Mouse (Mus musculus) liver, embryonic 11.5 days (tissue): ENCODE data around the gene Rps19bp1. TPM values are rescaled to one million over a fixed set of nuclear protein-coding genes. Genes with fewer than 3 reads are reported as not detected.
A peak's percentile ranks its signal among the peaks of the same experiment; 100 is the strongest.

Experiments
- ATAC-seq: fragments of 200-750 bp; cut with Nextera tagmentation; replicated peaks from 2 replicates; pipeline ENCODE4 v1.8.0; 2017; ENCODE audit warnings: moderate number of reproducible peaks, mild to moderate bottlenecking, moderate TSS enrichment, moderate library complexity; ENCODE audit not compliant: low FRiP score
- DNase-seq: peaks from one replicate; pipeline ENCODE4 v3.0.0-alpha.2; 2017; ENCODE audit warnings: low spot score
- H3K27ac ChIP-seq: fragments of 300-500 bp; sonication (generic); 2 replicates; pipeline ENCODE4 v1.5.1; 2014; ENCODE audit warnings: mild to moderate bottlenecking, low read depth, low read length, control low read depth
- H3K27me3 ChIP-seq: fragments of 300-500 bp; sonication (generic); replicated peaks from 2 replicates; pipeline ENCODE4 v1.6.1; 2014; ENCODE audit warnings: low read length, mixed read lengths; ENCODE audit not compliant: control insufficient read depth, insufficient read depth
- H3K36me3 ChIP-seq: fragments of 300-500 bp; sonication (generic); 2 replicates; pipeline ENCODE4 v1.6.1; 2014; ENCODE audit warnings: mild to moderate bottlenecking, low read length, moderate library complexity, mixed read lengths; ENCODE audit not compliant: control insufficient read depth, insufficient read depth
- H3K4me1 ChIP-seq: fragments of 300-500 bp; sonication (generic); replicated peaks from 2 replicates; pipeline ENCODE4 v1.6.1; 2014; ENCODE audit warnings: low read length, mixed read lengths; ENCODE audit not compliant: control insufficient read depth, insufficient read depth
- H3K4me2 ChIP-seq: fragments of 300-500 bp; sonication (generic); 2 replicates; pipeline ENCODE4 v1.6.1; 2014; ENCODE audit warnings: mild to moderate bottlenecking, control low read depth, moderate library complexity
- H3K4me3 ChIP-seq: fragments of 300-500 bp; sonication (generic); 2 replicates; pipeline ENCODE4 v1.5.1; 2014; ENCODE audit warnings: low read depth, low read length, control low read depth
- H3K9ac ChIP-seq: fragments of 300-500 bp; sonication (generic); 2 replicates; pipeline ENCODE4 v1.6.1; 2014; ENCODE audit warnings: low read depth, low read length, control low read depth
- H3K9me3 ChIP-seq: fragments of 300-500 bp; sonication (generic); 2 replicates; pipeline ENCODE4 v1.6.1; 2016; ENCODE audit warnings: low read length, inconsistent platforms, mixed read lengths; ENCODE audit not compliant: control insufficient read depth
- WGBS: fragments of 180-500 bp; shearing (Covaris S2); extraction: QIAGEN DNeasy Blood & Tissue Kit; methylation state at CpG from one replicate; pipeline ENCODE4 v1.1.7; 2014; 5-methylcytosine and 5-hydroxymethylcytosine counted together
- polyA plus RNA-seq: library from polyadenylated mRNA; unstranded; fragments of >200 nt; fragmentation: Nextera tagmentation; extraction: Ambion mirVana; gene quantifications from 2 replicates; pipeline ENCODE4 v1.2.1, GENCODE M21; 2014

Rps19bp1 gene
- polyA plus RNA-seq, 1 experiment from 2014 or later: 80.8 TPM

DNA sequence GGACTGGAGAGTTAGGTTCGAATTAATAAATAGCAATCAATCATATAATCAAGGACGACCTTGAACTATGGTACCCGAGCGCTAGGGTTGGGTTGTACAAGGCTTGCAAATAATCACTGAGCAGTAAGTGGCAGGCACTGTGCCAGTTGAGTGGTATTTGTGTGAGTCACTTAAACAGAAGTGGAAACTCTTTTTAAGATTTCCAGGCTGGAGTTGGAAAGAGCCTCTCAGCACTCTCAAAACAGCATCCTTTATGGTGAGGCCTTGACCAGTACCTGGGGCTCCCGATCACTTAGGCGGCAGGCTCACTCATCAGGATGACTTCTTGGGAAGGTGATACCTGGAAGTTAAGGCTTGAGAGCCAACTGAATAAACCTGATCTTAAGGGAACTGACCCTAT lies 9.9 kb downstream of the Rps19bp1 start:
- no peak for ATAC-seq
- WGBS: 42% methylated on average over 6 of the region's 6 CpGs

GRCm38 (mm10) chr15:80253530-80253929 lies 10.6 kb downstream of the Rps19bp1 start:
- H3K4me3 ChIP-seq: peak overlapping the region; percentile 99; the same call in 1 of the 2 replicates
- H3K4me1 ChIP-seq: peaks cover 58% of the 10 kb centered on the region
- H3K9ac ChIP-seq: peak overlapping the region; percentile 93
- peak overlapping the region; percentile 99 for H3K27ac ChIP-seq
- peaks cover 37% of the 10 kb centered on the region for H3K36me3 ChIP-seq
- no peak for ATAC-seq
- no peak for DNase-seq
- peak overlapping the region; percentile 89 for H3K4me2 ChIP-seq
- 46% methylated on average over 2 of the region's 2 CpGs for WGBS
- no peaks in the 10 kb centered on the region for H3K27me3 ChIP-seq
- H3K9me3 ChIP-seq: no peaks in the 10 kb centered on the region

More for the DNA sequence above, 9.9 kb downstream of the Rps19bp1 start:
- no peak for DNase-seq
- peak overlapping the region; percentile 99 for H3K4me3 ChIP-seq
- H3K9ac ChIP-seq: peak overlapping the region; percentile 93
- H3K4me1 ChIP-seq: peaks cover 61% of the 10 kb centered on the region
- H3K36me3 ChIP-seq: peaks cover 30% of the 10 kb centered on the region
- H3K4me2 ChIP-seq: peak overlapping the region; percentile 89
- H3K27ac ChIP-seq: peak overlapping the region; percentile 99
- no peaks in the 10 kb centered on the region for H3K27me3 ChIP-seq
- H3K9me3 ChIP-seq: no peaks in the 10 kb centered on the region

DNA sequence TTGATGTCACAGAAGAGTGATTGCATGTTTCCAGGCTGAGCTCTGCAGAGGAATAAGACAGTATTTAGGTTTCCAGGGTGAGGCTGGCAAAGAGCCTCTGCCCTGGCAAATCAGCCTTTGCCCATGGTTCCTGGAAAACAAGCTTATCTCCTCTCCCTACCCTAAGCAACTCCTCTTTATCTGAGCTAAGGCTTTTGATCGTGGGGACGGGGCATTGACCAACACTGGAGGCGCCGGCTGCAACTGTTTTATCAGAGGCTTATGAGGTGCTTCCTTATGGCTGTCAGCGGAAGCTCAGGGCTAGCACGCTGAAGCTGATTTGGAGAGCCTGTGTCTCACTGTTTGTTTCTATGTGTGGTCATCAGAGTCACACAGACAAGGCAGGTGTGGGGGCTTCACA lies 13.5 kb downstream of the Rps19bp1 start:
- H3K4me1 ChIP-seq: peaks cover 37% of the 10 kb centered on the region
- H3K9me3 ChIP-seq: no peaks in the 10 kb centered on the region
- H3K27me3 ChIP-seq: no peaks in the 10 kb centered on the region
- peak overlapping the region; percentile 30 for H3K9ac ChIP-seq
- H3K27ac ChIP-seq: peak overlapping the region; percentile 89
- peak overlapping the region; percentile 59 for H3K4me2 ChIP-seq
- H3K4me3 ChIP-seq: peak overlapping the region; percentile 13; the same call in 1 of the 2 replicates
- peak; percentile 34 for DNase-seq
- peak; percentile 60 for ATAC-seq
- WGBS: 39% methylated on average over 6 of the region's 6 CpGs
- peaks cover 41% of the 10 kb centered on the region for H3K36me3 ChIP-seq

DNA sequence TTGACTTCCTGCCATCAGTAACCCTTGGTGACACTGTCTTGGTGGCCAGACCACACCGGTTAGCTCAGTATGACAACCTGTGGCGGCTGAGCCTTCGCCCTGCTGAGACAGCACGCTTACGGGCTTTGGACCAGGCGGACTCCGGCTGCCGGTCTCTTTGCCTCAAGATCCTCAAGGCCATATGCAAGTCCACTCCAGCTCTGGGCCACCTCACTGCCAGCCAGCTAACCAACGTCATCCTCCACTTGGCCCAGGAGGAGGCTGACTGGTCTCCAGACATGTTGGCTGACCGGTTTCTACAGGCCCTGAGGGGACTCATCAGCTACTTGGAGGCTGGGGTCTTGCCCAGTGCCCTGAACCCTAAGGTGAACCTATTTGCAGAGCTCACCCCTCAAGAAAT lies 14.4 kb downstream of the Rps19bp1 start:
- WGBS: 89% methylated on average over 10 of the region's 10 CpGs
- ATAC-seq: no peak
- H3K9ac ChIP-seq: peak overlapping the region; percentile 2; the same call in 1 of the 2 replicates
- H3K27ac ChIP-seq: peak overlapping the region; percentile 89
- no peaks in the 10 kb centered on the region for H3K9me3 ChIP-seq
- no peaks in the 10 kb centered on the region for H3K27me3 ChIP-seq
- peak overlapping the region; percentile 59; the same call in 1 of the 2 replicates for H3K4me2 ChIP-seq
- H3K4me1 ChIP-seq: peaks cover 37% of the 10 kb centered on the region
- DNase-seq: peak; percentile 33
- H3K4me3 ChIP-seq: no peak overlapping the region
- H3K36me3 ChIP-seq: peaks cover 46% of the 10 kb centered on the region

- 0 out of 2 replicates have a peak overlapping the region, but pooled peaks have one; percentile 89 for H3K27ac ChIP-seq
- WGBS: 84% methylated on average over 1 of the region's 1 CpGs
- DNase-seq (no peak), ATAC-seq (no peak)
- H3K36me3 ChIP-seq: peaks cover 50% of the 10 kb centered on the region
- H3K9ac ChIP-seq: no peak overlapping the region
- H3K4me3 ChIP-seq: no peak overlapping the region
- H3K9me3 ChIP-seq: no peaks in the 10 kb centered on the region
- H3K4me1 ChIP-seq: peaks cover 31% of the 10 kb centered on the region
- no peak overlapping the region for H3K4me2 ChIP-seq
- H3K27me3 ChIP-seq: no peaks in the 10 kb centered on the region
Measured at GRCm38 (mm10) chr15:80248596-80248995, 15.5 kb downstream of the Rps19bp1 start.

DNA sequence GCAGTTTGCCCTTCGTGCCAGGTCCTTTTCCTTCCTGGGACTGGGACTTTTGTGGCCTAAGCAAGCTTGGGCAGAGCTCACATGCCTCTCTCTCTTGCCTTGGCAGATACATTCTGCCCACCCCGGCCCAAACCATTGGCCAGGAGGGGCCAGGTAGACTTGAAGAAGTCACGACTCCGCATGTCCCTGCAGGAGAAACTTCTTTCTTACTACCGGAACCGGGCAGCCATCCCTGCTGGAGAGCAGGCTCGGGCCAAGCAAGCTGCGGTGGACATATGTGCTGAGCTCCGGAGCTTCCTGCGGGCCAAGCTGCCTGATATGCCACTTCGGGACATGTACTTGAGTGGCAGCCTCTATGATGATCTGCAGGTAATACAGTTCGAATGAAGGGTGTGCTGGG lies 16.0 kb downstream of the Rps19bp1 start:
- H3K4me2 ChIP-seq: no peak overlapping the region
- no peaks in the 10 kb centered on the region for H3K27me3 ChIP-seq
- ATAC-seq (no peak), DNase-seq (no peak)
- no peak overlapping the region for H3K9ac ChIP-seq
- H3K4me1 ChIP-seq: peaks cover 29% of the 10 kb centered on the region
- H3K4me3 ChIP-seq: no peak overlapping the region
- WGBS: 95% methylated on average over 12 of the region's 12 CpGs
- no peaks in the 10 kb centered on the region for H3K9me3 ChIP-seq
- H3K36me3 ChIP-seq: peaks cover 55% of the 10 kb centered on the region
- no peak overlapping the region for H3K27ac ChIP-seq

GRCm38 (mm10) chr15:80235535-80235934 lies 28.6 kb downstream of the Rps19bp1 start, which contains the start of gene AC140267.1:
TSS of gene AC140267.1 (plus strand) at chr15:80235835.
- Histone ChIP-seq H3K9ac (peak within 1 kb of the TSS; percentile 94), H3K36me3 (peaks cover 24% of the 10 kb centered on the region; the same call in 1 of the 2 replicates), H3K27ac (peak within 1 kb of the TSS; percentile 86; the same call in 1 of the 2 replicates), H3K4me1 (peaks cover 18% of the 10 kb centered on the region), H3K4me2 (peak within 1 kb of the TSS; percentile 87), H3K27me3 (no peaks in the 10 kb centered on the region), H3K4me3 (peak within 1 kb of the TSS; percentile 97), H3K9me3 (no peaks in the 10 kb centered on the region)
- ATAC-seq (no peak), DNase-seq (no peak)
- 98% methylated on average over 9 of the region's 9 CpGs for WGBS

- Histone ChIP-seq H3K27ac (peak within 1 kb of the TSS; percentile 86), H3K36me3 (peaks cover 17% of the 10 kb centered on the region; the same call in 1 of the 2 replicates), H3K27me3 (no peaks in the 10 kb centered on the region), H3K4me2 (peak within 1 kb of the TSS; percentile 87), H3K4me3 (peak within 1 kb of the TSS; percentile 97), H3K9ac (peak within 1 kb of the TSS; percentile 94), H3K9me3 (no peaks in the 10 kb centered on the region), H3K4me1 (peaks cover 18% of the 10 kb centered on the region)
- DNase-seq (peak; percentile 98), ATAC-seq (peak; percentile 98)
- WGBS: under 1% methylated on average over 67 of the region's 67 CpGs
Measured at GRCm38 (mm10) chr15:80233733-80234509, 30.2 kb downstream of the Rps19bp1 start, which contains the start of gene Mief1. TSS of gene Mief1 (plus strand) at chr15:80234018.
